Mouse (Mus musculus): Measurements from ENCODE around the gene Pelo. TPM values are rescaled to one million over a fixed set of nuclear protein-coding genes. Genes with fewer than 3 reads are reported as not detected.

Gene Pelo
- total and polyA plus RNA-seq, 2 experiments from 2014 or later: 7.8 to 30.2 TPM

DNA sequence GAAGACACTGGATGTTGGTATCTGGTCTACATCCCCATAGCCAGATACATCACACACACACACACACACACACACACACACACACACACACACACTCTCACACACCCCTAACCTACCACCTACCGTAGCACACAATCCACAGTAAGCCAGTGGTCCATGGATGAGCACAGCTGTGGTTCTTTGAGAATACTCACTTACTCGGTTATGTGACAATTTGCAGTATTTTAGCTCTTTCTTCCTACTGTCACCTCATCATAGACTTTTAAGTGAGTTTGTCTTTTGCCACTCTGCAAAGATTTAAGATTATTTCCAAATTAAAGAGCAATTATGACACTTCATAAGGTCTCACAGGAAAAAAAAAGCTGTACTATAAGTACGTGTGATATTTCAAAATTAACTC is 28.2 kb upstream of the Pelo start:
- WGBS: 74% methylated on average over 3 of the region's 3 CpGs
- H3K27me3 ChIP-seq (ENCODE audit: control insufficient read depth, insufficient read depth, low read length): no peaks in the 10 kb centered on the region
- no peaks in the 10 kb centered on the region for H3K4me1 ChIP-seq (ENCODE audit: control insufficient read depth, insufficient read depth)
- H3K4me2 ChIP-seq (ENCODE audit: low read depth, low read length): no peak overlapping the region
- no peak overlapping the region for H3K27ac ChIP-seq (ENCODE audit: low read depth)
- TF ChIP-seq EP300 (IDR thresholded peaks at IDR 0.05; ENCODE audit: low read depth): no peak
- no peak for TF ChIP-seq CTCF (IDR thresholded peaks at IDR 0.05; ENCODE audit: low read depth)
- no peaks in the 10 kb centered on the region for H3K9me3 ChIP-seq (replicated peaks; ENCODE audit: control insufficient read depth, low read length)
- H3K36me3 ChIP-seq (replicated peaks; ENCODE audit: control insufficient read depth, insufficient read depth, low read length): no peaks in the 10 kb centered on the region
- H3K9ac ChIP-seq (replicated peaks; ENCODE audit: low read depth, low read length): no peak overlapping the region
- H3K4me3 ChIP-seq (ENCODE audit: low read depth, low read length): no peak overlapping the region
- DNase-seq (ENCODE audit: low spot score) (no peak), ATAC-seq (ENCODE audit: insufficient read depth, low read depth) (no peak)

DNA sequence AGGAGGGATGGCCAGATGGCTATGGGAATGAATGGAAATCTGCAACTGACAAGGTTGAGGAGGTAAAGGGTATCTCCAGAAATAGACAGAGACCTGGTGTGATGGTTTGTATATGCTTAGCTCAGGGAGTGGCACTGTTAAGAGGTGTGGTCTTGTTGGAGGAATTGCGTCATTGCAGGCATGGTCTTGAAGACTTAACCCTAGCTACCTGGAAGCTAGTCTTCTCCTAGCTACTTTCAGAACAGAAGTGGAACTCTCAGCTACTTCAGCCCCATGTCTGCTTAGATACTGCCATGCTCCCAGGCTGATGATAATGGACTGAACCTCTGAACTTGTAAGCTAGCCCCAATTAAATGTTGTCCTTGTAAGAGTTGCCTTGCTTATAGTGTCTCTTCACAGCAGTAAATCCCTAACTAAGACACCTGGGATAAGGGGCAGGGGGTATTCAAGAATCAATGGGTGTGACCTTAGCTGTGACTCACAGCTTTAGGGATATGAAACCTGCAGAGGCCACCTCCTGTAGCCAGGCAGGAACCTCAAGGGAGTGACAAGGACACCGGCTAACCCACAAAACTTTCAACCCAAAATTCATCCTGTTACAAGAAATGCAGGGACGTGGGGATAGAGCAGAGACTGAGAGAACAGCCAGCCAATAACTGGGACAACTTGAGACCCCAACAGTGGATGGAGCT is 27.1 kb upstream of the Pelo start:
- no peaks in the 10 kb centered on the region for H3K9me3 ChIP-seq (replicated peaks; ENCODE audit: control insufficient read depth, low read length)
- no peak overlapping the region for H3K27ac ChIP-seq (ENCODE audit: low read depth)
- 86% methylated on average over 3 of the region's 3 CpGs for WGBS
- DNase-seq (ENCODE audit: low spot score): no peak
- TF ChIP-seq EP300 (IDR thresholded peaks at IDR 0.05; ENCODE audit: low read depth): no peak
- TF ChIP-seq CTCF (IDR thresholded peaks at IDR 0.05; ENCODE audit: low read depth): no peak
- H3K4me2 ChIP-seq (ENCODE audit: low read depth, low read length): no peak overlapping the region
- no peak for ATAC-seq (ENCODE audit: insufficient read depth, low read depth)
- no peak overlapping the region for H3K4me3 ChIP-seq (ENCODE audit: low read depth, low read length)
- H3K36me3 ChIP-seq (replicated peaks; ENCODE audit: control insufficient read depth, insufficient read depth, low read length): no peaks in the 10 kb centered on the region
- no peaks in the 10 kb centered on the region for H3K27me3 ChIP-seq (ENCODE audit: control insufficient read depth, insufficient read depth, low read length)
- no peak overlapping the region for H3K9ac ChIP-seq (replicated peaks; ENCODE audit: low read depth, low read length)
- H3K4me1 ChIP-seq (ENCODE audit: control insufficient read depth, insufficient read depth): no peaks in the 10 kb centered on the region

DNA sequence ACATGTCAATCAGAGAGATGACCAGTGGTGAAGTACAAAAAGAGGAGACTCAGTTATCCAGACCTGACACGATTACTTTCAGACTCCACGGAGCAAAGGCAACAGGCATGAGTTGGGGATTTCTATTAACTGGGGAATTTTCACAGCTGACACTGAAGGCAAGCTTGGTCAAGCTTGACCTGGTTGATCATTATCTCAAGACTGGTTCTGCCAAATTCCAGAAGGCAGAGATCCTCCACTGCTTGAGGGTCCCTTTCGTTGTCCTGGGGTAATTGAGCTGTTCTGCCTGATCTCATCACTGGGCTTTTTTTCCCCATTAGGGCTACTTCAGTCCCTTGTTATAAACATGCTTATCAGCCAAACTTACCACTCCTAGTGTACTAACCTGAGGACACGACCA is 19.6 kb upstream of the Pelo start:
- Histone ChIP-seq H3K36me3 (replicated peaks; ENCODE audit: control insufficient read depth, insufficient read depth, low read length) (no peaks in the 10 kb centered on the region), H3K4me2 (ENCODE audit: low read depth, low read length) (no peak overlapping the region), H3K27ac (ENCODE audit: low read depth) (no peak overlapping the region), H3K27me3 (ENCODE audit: control insufficient read depth, insufficient read depth, low read length) (no peaks in the 10 kb centered on the region), H3K4me3 (ENCODE audit: low read depth, low read length) (no peak overlapping the region), H3K4me1 (ENCODE audit: control insufficient read depth, insufficient read depth) (no peaks in the 10 kb centered on the region), H3K9me3 (replicated peaks; ENCODE audit: control insufficient read depth, low read length) (no peaks in the 10 kb centered on the region), H3K9ac (replicated peaks; ENCODE audit: low read depth, low read length) (no peak overlapping the region)
- WGBS: 76% methylated on average over 4 of the region's 4 CpGs
- TF ChIP-seq EP300 (IDR thresholded peaks at IDR 0.05; ENCODE audit: low read depth) (no peak), CTCF (IDR thresholded peaks at IDR 0.05; ENCODE audit: low read depth) (no peak)
- DNase-seq (ENCODE audit: low spot score) (no peak), ATAC-seq (ENCODE audit: insufficient read depth, low read depth) (no peak)

DNA sequence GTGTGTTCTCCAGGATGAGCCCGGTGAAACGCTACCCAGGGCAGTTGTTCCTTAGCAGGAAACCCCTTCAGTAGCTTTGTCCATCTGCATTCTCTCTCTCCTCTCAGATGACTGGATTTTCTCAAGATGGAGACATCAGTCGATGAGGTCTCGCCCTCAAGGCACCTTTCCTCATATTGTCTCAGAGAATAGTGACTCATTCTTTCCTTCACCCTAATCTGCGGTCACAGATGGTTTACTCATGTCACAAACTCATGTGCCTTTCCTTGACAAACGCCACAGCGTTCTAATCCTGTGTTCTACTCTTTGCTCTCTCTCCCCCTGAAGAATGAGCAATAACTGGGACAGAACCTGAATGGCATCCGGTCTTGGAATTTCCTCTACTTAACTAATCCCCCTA is 17.4 kb upstream of the Pelo start:
- peak; percentile 19 for DNase-seq (ENCODE audit: low spot score)
- TF ChIP-seq CTCF (IDR thresholded peaks at IDR 0.05; ENCODE audit: low read depth): no peak
- Histone ChIP-seq H3K4me3 (ENCODE audit: low read depth, low read length) (no peak overlapping the region), H3K9ac (replicated peaks; ENCODE audit: low read depth, low read length) (no peak overlapping the region), H3K27me3 (ENCODE audit: control insufficient read depth, insufficient read depth, low read length) (no peaks in the 10 kb centered on the region), H3K9me3 (replicated peaks; ENCODE audit: control insufficient read depth, low read length) (no peaks in the 10 kb centered on the region), H3K4me2 (ENCODE audit: low read depth, low read length) (no peak overlapping the region), H3K36me3 (replicated peaks; ENCODE audit: control insufficient read depth, insufficient read depth, low read length) (no peaks in the 10 kb centered on the region), H3K27ac (ENCODE audit: low read depth) (no peak overlapping the region), H3K4me1 (ENCODE audit: control insufficient read depth, insufficient read depth) (no peaks in the 10 kb centered on the region)
- WGBS: 57% methylated on average over 8 of the region's 8 CpGs
- ATAC-seq (ENCODE audit: insufficient read depth, low read depth): no peak

DNA sequence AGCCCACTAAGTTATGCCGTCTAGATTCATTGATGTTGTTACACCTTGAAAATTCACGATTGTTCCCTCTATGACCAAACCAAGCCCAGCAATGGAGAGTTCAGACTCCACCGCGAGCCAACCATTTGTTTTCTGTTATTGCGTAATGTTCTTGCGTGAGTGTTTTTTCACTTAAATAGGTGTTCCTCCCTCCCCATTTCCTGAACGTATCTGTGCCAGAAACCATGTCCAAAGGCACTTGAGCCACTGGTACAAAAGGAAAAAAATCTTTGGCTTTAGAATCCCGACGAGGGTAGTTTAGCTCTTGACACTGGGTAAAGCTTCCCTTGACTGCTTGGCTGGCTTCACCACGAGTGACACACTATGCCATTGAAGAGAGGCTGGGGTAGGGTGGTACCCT is 16.2 kb upstream of the Pelo start:
- peak overlapping the region; percentile 36; the same call in 1 of the 2 replicates for H3K27ac ChIP-seq (ENCODE audit: low read depth)
- H3K27me3 ChIP-seq (ENCODE audit: control insufficient read depth, insufficient read depth, low read length): no peaks in the 10 kb centered on the region
- H3K4me2 ChIP-seq (ENCODE audit: low read depth, low read length): no peak overlapping the region
- WGBS: 74% methylated on average over 10 of the region's 10 CpGs
- H3K4me1 ChIP-seq (ENCODE audit: control insufficient read depth, insufficient read depth): no peaks in the 10 kb centered on the region
- ATAC-seq (ENCODE audit: insufficient read depth, low read depth) (no peak), DNase-seq (ENCODE audit: low spot score) (no peak)
- TF ChIP-seq CTCF (IDR thresholded peaks at IDR 0.05; ENCODE audit: low read depth): no peak
- TF ChIP-seq EP300 (IDR thresholded peaks at IDR 0.05; ENCODE audit: low read depth): peak; percentile 56; the same call in 1 of the 2 replicates
- H3K4me3 ChIP-seq (ENCODE audit: low read depth, low read length): no peak overlapping the region
- no peak overlapping the region for H3K9ac ChIP-seq (replicated peaks; ENCODE audit: low read depth, low read length)
- no peaks in the 10 kb centered on the region for H3K36me3 ChIP-seq (replicated peaks; ENCODE audit: control insufficient read depth, insufficient read depth, low read length)
- no peaks in the 10 kb centered on the region for H3K9me3 ChIP-seq (replicated peaks; ENCODE audit: control insufficient read depth, low read length)

DNA sequence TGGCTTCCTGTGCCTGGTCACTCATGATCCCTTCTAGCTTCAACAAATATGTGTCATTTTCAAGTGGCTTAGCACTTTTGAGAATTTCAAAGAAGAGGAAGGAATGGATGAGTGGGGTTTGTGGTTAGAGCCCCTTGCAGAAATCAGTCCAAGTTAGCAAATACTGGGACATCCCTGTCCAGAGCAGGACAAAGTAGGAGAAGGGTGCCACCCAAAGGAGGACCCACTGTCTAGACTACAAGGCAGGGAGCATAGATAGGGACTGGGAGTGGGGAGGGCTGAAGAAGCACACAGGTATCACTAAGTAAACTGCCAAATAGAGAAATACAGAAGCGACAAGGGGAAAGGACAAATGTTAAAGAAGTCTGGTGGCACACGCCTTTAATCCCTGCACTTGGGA is 12.8 kb upstream of the Pelo start:
- peak; percentile 25; the same call in 1 of the 2 replicates for TF ChIP-seq CTCF (IDR thresholded peaks at IDR 0.05; ENCODE audit: low read depth)
- no peak for TF ChIP-seq EP300 (IDR thresholded peaks at IDR 0.05; ENCODE audit: low read depth)
- Histone ChIP-seq H3K4me2 (ENCODE audit: low read depth, low read length) (peak overlapping the region; percentile 73), H3K27ac (ENCODE audit: low read depth) (peak overlapping the region; percentile 26; the same call in 1 of the 2 replicates), H3K9me3 (replicated peaks; ENCODE audit: control insufficient read depth, low read length) (no peaks in the 10 kb centered on the region), H3K4me3 (ENCODE audit: low read depth, low read length) (no peak overlapping the region), H3K36me3 (replicated peaks; ENCODE audit: control insufficient read depth, insufficient read depth, low read length) (no peaks in the 10 kb centered on the region), H3K27me3 (ENCODE audit: control insufficient read depth, insufficient read depth, low read length) (no peaks in the 10 kb centered on the region), H3K4me1 (ENCODE audit: control insufficient read depth, insufficient read depth) (peaks cover 18% of the 10 kb centered on the region), H3K9ac (replicated peaks; ENCODE audit: low read depth, low read length) (no peak overlapping the region)
- ATAC-seq (ENCODE audit: insufficient read depth, low read depth) (no peak), DNase-seq (ENCODE audit: low spot score) (no peak)
- 93% methylated on average over 2 of the region's 2 CpGs for WGBS
